Mouse (Mus musculus) lung, adult 2 months (tissue): Measurements from ENCODE around the gene Zfp239.

Experiments used
- CTCF ChIP-seq: fragments of 200-500 bp; IDR thresholded peaks from 2 replicates; pipeline ENCODE4 v1.5.1; 2011; ENCODE audit warnings: mild to moderate bottlenecking, low read length, control low read depth; ENCODE audit not compliant: insufficient read depth
- POLR2A ChIP-seq: fragments of 200-500 bp; IDR thresholded peaks from 2 replicates; pipeline ENCODE4 v1.6.1; 2011; ENCODE audit warnings: low read depth, mild to moderate bottlenecking, control low read depth, low read length, borderline replicate concordance; ENCODE audit errors: extremely low read depth

DNA sequence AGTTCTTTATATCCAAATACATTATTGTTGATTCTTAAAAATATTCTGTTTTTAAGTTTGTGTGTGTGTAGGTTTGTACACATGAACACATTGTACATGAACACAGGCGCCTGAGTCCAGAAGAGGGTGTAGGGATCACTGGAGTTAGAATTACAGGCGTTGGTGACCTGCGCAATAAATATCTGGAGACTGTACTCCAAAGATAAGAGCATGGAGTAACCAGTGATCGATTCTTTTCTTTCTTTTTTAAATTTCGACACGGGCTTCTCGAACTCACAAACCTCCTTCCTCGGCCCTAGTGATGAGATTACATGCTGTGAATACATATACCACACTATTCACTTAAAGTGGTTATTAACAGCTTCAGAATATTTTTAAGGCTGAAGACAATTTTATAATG lies 565 bp downstream of the Zfp239 start:
- TF ChIP-seq CTCF, result no peak
- TF ChIP-seq POLR2A, result no peak
